Mouse (Mus musculus) thymus, postnatal 14 days (tissue): ENCODE measurements around the gene Spata32.
A peak's percentile ranks its signal among the peaks of the same experiment; 100 is the strongest.
"Not testable (repeated sequence)": the region's sequence is repeated elsewhere in the genome, so short reads cannot be mapped to it uniquely, and the experiment has no call there.

Source experiments
- DNase-seq: peaks from one replicate; pipeline ENCODE4 v3.0.0; 2021

The Spata32 gene

GRCm38 (mm10) chr11:103246081-103246730 lies 28.0 kb upstream of the Spata32 start:
- DNase-seq = no peak

GRCm38 (mm10) chr11:103244856-103245255 lies 26.6 kb upstream of the Spata32 start:
- no peak for DNase-seq

GRCm38 (mm10) chr11:103240740-103241139 lies 22.5 kb upstream of the Spata32 start:
- DNase-seq = no peak

- DNase-seq = no peak
Observed at GRCm38 (mm10) chr11:103237757-103238156, 19.5 kb upstream of the Spata32 start.

GRCm38 (mm10) chr11:103236903-103237302 lies 18.7 kb upstream of the Spata32 start:
- DNase-seq = no peak

GRCm38 (mm10) chr11:103236431-103236830 lies 18.2 kb upstream of the Spata32 start:
- no peak for DNase-seq

- no peak for DNase-seq
Observed at GRCm38 (mm10) chr11:103235702-103236101, 17.5 kb upstream of the Spata32 start.

GRCm38 (mm10) chr11:103234447-103234846 lies 16.2 kb upstream of the Spata32 start:
- DNase-seq = no peak

- DNase-seq = peak; percentile 89
Observed at GRCm38 (mm10) chr11:103232966-103233365, 14.7 kb upstream of the Spata32 start.

GRCm38 (mm10) chr11:103231367-103231766 lies 13.1 kb upstream of the Spata32 start:
- no peak for DNase-seq

- DNase-seq = no peak
Observed at GRCm38 (mm10) chr11:103230626-103231025, 12.4 kb upstream of the Spata32 start.

- no peak for DNase-seq
Observed at GRCm38 (mm10) chr11:103229608-103230007, 11.4 kb upstream of the Spata32 start.

GRCm38 (mm10) chr11:103223951-103224456 lies 5.8 kb upstream of the Spata32 start:
- no peak for DNase-seq

GRCm38 (mm10) chr11:103223444-103223843 lies 5.2 kb upstream of the Spata32 start:
- no peak for DNase-seq

GRCm38 (mm10) chr11:103222718-103223117 lies 4.5 kb upstream of the Spata32 start:
- DNase-seq = not testable (repeated sequence)

- no peak for DNase-seq
Observed at GRCm38 (mm10) chr11:103221437-103221836, 3.2 kb upstream of the Spata32 start.

GRCm38 (mm10) chr11:103219995-103220394 lies 1.8 kb upstream of the Spata32 start:
- DNase-seq = no peak

- no peak for DNase-seq
Observed at GRCm38 (mm10) chr11:103219259-103219658, 1.0 kb upstream of the Spata32 start.

GRCm38 (mm10) chr11:103218517-103218901 lies 277 bp upstream of the Spata32 start:
- no peak for DNase-seq

- DNase-seq = no peak
Observed at GRCm38 (mm10) chr11:103215355-103215754, 2.9 kb downstream of the Spata32 start.

GRCm38 (mm10) chr11:103213712-103214111 lies 4.5 kb downstream of the Spata32 start:
- DNase-seq = no peak

GRCm38 (mm10) chr11:103210291-103210690 lies 7.9 kb downstream of the Spata32 start:
- DNase-seq = no peak

- no peak for DNase-seq
Observed at GRCm38 (mm10) chr11:103208458-103208857, 9.8 kb downstream of the Spata32 start, which contains the start of gene 1700023F06Rik. Gene 1700023F06Rik (minus strand): TSS chr11:103208558.

- DNase-seq = no peak
Observed at GRCm38 (mm10) chr11:103206203-103206602, 12.0 kb downstream of the Spata32 start.

GRCm38 (mm10) chr11:103202376-103202775 lies 15.9 kb downstream of the Spata32 start:
- DNase-seq = no peak
